Mouse (Mus musculus): Measurements from ENCODE around the gene Manf. TPM values are rescaled to one million over a fixed set of nuclear protein-coding genes. Genes with fewer than 3 reads are reported as not detected.

Manf gene
- total RNA-seq, 2 experiments from 2014 or later: 112 to 146 TPM

DNA sequence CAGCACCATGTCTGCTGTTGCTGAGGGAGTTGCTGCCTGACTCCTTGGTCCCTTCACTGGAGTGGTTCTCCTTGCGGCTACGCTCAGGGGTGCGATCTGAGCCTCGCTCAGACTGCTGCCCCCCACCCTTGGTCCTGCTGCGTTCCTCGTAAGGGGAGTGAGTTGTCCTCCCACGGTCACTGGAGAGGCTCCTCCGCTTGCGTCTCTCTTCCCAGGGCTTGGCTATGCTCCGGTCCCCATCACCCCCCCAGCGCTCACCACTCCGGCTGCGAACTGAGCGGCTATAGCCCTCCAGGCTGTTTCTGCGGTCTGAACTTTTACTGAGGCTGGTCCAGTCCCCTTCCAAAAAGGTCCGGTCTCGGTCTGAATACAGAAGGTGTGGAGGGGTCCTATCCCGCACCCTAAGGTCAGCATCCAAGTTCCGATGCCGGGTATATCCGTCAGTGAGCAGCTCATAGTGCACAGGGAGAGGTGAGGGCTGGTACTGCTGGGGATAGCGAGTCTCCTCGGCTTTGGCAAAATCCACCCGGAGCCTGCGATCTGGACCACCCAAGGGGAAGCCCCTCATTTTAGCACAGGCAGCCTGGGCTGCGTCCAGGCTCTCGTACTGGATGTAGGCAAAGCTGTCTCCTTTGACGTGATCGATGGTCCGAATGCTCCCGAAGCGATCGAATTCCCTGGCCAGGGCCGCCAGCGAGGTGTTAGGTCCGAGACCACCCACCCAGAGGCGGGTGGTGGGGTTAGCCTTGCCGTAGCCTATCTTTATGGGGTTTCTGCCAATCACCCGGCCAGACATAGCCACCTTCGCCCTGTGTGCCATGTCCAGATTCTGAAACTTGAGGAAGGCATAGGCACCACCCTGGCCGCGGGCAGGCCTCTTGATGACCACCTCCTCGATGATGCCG lies 6.5 kb downstream of the Manf start:
- no peak for DNase-seq (ENCODE audit: extremely low spot score in 1 of 2, low spot score in 1 of 2)

DNA sequence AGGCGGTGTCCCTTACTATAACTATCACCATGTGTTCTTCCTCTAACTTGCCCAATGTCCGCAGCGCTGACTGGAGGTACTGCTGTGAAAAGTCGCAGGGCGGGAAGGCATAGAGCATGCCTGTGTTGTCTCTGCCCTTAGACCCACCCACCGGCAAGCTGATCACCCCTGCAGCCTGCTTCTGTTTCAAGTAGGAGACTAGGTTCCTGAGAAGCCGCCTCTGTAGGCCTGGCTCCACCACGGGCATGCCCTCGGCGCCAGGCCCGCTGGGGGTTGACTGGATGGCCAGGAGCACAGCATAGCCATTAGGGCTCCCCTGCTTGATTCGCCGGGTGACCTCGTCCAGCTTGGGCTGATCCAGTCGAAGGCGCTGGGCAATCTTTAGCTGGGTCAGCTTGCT lies 7.5 kb downstream of the Manf start:
- DNase-seq (ENCODE audit: extremely low spot score in 1 of 2, low spot score in 1 of 2): no peak

DNA sequence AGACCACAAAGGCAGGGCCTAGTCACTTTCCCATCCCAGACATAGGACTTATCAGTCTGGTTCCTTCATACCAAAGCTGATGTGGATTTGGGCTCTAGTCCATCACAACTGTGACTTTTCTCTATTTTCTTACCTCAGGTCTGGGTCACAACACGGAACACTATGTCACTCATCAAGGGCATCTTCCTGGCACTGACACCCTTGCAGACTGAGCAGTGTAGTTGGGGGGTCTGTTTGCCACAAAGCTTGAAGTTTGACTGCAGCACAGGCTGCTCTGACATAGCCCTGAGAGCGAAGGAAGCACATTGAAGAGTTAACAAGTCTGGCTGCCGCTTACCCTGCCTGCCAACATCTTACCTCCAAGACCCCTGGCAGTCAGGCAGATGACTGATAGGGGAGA lies 8.7 kb downstream of the Manf start:
- no peak for DNase-seq (ENCODE audit: extremely low spot score in 1 of 2, low spot score in 1 of 2)

DNA sequence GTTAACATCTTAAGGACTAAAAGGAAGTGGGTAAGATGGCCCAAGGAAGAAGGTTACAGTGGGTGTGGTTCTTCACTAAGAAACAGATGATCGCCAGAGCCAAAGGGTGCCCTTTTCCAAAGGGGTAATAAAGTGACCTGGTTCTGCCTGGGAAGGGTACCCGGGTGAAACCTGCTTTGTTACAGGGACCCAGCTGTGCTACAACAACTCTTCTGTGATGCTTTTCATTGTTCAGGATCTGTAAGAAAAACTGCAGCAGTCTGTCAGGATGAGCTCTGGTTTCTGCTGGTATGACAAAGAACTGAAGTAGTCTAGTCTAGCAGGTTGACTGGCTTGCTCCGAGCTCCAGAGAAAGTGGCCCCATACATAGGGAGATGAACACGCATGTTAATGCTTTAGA lies 9.6 kb downstream of the Manf start:
- DNase-seq (ENCODE audit: extremely low spot score in 1 of 2, low spot score in 1 of 2): no peak

DNA sequence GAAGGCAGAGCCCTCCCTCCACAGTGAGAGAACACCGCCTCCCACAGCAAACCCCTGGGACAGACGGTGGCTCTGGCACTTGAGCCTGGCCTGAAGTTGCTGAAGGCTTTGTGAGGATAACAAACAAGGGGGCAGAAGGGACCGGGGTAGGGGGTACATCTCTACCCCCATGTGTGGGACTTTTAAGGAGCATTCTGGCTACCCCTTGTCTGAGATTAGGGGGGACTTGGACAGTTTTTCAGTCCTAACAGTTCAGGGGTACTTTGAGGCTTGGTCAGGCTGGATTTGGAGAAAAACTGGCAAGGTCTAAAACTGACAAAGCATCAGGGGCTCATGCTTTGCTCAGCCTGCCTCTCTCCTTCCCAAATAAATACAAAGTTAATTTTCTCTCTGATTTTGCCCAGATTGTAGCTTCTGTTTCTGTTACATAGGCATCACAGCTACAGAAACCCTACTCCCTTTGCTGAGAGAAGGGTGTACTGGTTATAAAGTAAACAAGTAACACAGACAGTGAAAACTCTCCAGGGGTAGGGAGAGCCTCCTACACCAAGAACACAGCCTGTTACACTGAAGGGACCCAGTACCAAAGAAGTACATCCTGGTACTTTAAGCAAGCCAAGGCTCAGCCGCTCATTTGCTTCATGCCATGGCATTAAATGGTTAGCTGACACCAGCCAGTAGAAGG lies 10.6 kb downstream of the Manf start:
- no peak for DNase-seq (ENCODE audit: extremely low spot score in 1 of 2, low spot score in 1 of 2)

DNA sequence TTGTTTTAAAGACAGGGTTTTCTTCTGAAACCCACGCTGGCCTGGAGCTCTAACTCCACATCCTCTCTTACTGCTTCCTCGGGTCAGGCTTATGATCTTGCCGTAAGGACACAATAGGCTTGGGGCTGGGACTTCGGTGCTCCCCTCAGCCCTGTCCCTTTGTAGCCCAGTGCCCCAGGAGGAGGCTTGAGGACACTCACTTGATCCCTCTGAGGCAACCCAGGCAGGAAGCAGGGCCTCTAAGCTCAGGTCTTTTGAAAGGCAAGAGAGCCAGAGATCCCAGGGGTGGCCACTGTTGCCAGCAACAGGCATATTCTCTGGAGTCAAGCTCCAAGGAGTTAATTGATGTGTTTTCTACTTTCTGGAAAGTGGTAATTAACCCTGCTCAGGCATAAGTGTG lies 12.3 kb downstream of the Manf start:
- no peak for DNase-seq (ENCODE audit: extremely low spot score in 1 of 2, low spot score in 1 of 2)

DNA sequence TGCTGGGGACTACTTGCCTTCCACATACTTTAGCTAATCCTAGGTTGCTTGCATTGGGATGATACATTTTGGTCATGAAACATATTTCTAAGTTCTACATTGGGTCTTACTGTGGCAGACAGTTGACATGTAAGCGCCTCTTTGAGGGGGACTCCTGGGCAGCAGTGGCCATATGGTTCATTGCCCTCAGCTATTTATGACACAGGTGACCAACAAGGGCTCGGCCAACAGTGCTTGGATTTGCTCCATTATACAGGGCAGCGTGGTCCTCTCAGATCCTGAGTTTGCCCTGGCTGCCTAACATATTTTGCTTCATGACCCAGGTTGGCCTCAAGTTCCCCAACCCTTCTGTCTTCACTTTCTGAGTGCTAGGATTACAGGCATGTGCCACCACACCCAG lies 15.1 kb downstream of the Manf start:
- no peak for DNase-seq (ENCODE audit: extremely low spot score in 1 of 2, low spot score in 1 of 2)

DNA sequence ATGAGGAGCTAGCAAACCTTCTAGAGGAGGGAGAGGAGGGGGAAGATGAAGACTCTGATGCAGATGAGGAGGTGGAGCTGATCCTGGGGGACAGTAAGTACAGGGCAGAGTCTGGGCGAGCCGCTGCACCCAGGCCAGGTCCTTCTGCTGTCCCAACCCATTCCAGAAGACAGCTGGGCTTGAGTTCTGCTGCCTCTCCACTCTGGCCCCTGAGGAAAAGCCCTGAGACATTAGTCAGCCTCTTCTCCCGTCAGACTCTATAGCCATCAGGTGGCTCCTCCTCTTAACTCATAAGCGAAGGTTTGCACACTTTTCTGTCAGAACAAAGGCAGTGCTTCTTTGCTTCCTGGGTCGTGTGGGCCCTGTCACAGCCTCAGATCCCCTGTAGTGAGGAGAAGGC lies 17.6 kb downstream of the Manf start:
- DNase-seq (ENCODE audit: extremely low spot score in 1 of 2, low spot score in 1 of 2): no peak

DNA sequence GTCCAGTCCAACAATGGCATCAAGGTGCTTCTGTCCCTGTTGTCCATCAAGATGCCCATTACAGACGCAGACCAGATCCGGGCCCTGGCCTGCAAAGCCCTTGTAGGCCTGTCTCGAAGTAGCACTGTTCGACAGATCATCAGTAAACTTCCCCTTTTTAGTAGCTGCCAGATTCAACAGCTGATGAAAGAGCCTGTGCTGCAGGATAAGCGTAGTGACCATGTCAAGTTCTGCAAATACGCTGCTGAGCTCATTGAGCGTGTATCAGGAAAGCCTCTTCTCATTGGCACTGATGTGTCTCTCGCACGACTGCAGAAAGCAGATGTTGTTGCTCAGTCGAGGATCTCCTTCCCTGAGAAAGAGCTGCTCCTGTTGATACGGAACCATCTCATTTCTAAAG lies 33.7 kb downstream of the Manf start:
- DNase-seq (ENCODE audit: extremely low spot score in 1 of 2, low spot score in 1 of 2): no peak

DNA sequence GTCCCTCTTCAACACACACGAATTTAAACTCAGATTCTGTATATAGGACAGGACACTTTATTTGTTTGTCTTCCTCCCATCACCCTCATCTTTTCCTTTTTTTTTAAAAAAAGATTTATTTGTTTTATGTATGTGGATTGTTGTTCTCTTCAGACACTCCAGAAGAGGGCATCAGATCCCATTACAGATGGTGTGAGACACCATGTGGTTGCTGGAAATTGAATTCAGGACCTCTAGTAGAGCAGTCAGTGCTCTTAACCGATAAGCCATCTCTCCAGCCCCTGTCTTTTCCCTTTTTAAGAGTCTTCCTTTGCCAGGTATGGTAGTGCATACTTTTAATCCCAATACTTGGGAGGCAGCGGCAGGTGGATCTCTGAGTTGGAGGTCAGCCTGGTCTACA lies 35.1 kb downstream of the Manf start:
- DNase-seq (ENCODE audit: extremely low spot score in 1 of 2, low spot score in 1 of 2): no peak

DNA sequence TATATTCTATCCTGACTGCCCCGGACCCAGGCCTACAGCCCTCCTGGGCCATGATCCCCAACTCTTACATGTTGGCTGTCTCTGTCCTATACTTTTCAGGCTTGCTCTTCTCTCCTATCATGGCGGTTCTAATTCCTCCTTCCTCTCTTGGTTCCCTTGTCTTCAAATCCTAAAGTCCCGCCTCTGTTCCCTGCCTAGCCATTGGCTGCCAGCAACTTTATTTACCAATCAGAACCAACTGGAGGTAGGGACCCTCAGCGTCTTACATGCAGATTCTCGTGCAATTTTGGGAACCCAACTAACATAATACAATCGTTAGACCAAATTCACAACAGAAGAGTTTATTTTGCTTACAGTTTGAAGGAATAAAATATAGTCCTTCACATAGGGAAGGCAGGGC lies 49.0 kb downstream of the Manf start:
- no peak for DNase-seq (ENCODE audit: extremely low spot score in 1 of 2, low spot score in 1 of 2)

DNA sequence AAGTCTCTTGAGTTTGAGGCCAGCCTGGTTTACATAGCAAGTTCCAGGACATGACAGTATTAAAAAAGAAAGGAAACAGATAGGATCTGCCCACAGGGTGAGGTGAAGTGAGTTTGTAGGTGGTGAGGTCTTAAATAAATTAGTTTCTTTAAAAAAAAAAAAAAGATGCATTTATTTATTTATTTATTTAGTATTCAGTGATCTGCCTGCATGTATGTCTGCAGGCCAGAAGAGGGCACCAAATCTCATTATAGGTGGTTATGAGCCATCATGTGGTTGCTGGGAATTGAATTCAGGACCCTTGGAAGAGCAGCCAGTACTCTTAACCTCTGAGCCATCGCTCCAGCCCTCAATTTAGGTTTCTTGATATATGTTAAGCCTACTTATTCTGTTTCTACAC lies 51.2 kb downstream of the Manf start:
- DNase-seq (ENCODE audit: extremely low spot score in 1 of 2, low spot score in 1 of 2): no peak

DNA sequence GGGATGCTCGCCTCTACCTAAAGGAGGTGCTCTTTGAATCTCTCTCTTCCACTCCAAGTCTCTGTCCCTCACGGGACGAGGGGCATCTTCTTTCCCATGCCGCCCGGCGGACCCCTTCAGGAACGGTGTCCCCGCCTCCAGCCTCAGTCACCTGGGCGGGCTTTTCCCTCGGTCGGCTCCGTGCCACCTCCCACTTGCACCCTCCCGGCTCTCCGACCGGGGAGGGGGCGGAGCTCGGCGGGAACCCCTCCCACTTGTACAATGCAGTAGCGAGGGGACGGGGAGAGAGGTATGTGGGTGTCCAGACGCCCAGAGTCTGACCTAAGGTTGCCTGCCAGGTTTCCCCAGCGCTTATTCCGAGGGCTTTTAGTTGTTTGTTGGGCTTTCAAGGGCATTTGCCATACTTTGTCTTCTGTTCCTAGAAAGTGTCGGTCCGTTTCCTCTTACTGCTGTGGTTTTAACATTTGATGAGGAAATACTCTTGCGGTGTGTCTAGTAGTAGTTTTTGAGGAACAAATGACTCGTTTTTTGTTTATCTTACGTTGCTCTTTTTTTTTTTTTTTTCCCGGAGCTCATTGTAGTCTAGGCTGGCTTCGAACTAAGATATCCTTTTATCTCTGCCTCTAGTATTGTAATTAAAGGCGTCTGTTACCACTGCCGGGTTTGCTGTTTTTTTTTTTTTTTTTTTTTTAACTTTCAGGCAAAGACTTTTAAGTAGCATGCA lies 69.2 kb downstream of the Manf start:
- peak; percentile 54 to 58 for DNase-seq (ENCODE audit: extremely low spot score in 1 of 2, low spot score in 1 of 2)

DNA sequence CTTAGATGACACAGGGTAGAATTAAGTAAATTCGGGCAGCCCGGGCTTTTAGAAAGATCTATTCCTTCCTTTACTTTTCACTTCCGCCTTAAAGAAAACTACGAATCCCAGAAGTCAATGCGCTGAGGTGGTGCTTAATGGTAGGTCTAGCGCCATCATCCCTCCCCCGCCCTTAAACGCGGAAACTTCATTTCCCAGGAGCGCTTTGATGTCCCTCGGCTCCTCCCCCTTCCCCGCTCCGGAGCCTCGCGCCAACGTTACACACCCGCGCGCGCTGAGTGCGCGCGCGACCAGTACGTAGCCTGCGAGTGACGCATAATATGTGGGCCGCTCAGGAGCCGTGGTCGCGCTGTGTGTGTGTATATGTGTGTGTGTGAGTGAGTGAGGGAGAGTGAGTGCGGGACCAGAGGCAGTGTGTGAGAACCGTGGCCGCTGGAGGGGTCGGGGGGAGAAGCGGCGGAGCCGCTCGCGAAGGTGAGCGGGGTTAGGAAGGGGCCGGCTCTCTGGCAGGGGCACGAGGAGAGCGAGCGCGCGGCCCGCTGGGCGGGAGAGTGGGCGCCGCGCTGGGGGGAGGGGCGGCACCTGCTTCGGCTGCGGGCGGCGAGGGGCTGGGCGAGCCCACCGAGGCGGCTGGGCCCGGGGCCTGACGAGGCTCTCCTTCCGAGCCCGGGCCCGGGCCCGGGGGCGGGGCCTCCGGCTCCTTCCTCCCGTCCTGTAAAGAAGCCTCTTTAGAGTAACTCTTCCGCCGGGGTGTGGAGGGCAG lies 70.0 kb downstream of the Manf start, which contains the start of gene Dcaf1:
Gene Dcaf1, plus strand, starts transcription at position 257 of the 763 bp plus-strand sequence.
- peak; percentile 72 to 75 for DNase-seq (ENCODE audit: extremely low spot score in 1 of 2, low spot score in 1 of 2)

DNA sequence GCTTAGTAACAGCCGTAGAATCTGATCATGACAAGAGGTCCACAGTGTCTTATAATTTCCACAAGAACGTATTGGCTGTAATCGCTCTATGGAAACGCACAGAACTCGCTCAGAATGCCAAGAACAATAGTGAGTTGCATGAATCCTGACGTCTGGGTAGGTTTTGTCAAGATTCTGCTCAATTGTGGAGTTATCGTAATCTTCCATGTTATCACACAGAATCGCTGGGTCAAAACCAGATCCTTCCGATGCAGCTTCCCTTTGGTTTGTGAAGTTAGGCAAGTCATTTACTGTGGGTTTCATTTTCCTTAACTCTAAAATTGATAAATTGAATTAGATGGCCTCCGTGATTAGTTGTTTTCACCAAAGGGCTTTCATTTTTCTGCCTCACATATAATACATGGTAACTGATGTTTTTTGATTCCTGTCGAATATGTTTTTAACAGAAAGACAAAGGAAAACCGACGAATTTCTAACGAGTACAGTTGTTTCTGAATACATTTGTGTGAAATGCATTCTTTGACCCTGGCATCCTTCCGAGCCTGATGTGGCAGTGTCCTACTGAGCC lies 70.6 kb downstream of the Manf start:
- DNase-seq (ENCODE audit: extremely low spot score in 1 of 2, low spot score in 1 of 2): no peak

DNA sequence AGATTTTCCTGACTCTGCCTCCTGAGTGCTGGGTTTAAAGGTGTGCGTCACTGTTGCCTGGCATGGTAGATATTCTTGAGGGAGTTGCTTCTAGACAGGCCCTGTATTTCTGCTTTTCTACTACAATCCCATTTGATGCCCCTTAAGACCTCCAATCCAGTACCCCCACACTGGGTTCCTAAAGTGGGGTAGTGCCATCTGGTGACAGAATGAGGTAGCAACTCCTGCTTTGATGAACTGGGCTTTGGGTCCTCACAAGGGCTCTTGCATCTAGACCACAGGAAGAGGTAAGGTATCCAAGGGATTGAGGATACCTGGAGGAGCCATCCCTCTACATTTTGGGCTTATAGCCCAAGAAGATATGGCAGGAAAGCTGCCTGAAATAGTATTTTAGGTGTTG lies 72.6 kb downstream of the Manf start:
- DNase-seq (ENCODE audit: extremely low spot score in 1 of 2, low spot score in 1 of 2): peak in 1 of 2 experiments; percentile 7

DNA sequence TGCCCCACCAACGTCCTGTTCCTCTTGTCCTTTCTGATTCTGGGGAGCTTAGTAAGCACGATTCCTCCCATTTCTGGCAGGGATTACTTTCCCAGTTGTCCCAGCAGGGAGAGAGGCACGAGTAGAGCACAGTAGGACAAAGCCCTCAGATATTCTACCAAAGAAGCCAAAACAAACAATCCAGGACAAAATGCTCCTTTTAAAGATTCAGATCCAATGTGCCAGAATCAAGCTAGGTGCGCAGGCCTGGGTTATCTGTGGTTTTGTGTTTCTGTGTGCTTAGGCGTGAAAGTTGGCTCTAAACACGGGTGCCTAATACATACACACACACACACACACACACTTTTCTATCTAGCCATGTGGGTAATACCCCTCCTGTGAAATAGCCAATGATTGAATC lies 73.6 kb downstream of the Manf start:
- DNase-seq (ENCODE audit: extremely low spot score in 1 of 2, low spot score in 1 of 2): no peak

DNA sequence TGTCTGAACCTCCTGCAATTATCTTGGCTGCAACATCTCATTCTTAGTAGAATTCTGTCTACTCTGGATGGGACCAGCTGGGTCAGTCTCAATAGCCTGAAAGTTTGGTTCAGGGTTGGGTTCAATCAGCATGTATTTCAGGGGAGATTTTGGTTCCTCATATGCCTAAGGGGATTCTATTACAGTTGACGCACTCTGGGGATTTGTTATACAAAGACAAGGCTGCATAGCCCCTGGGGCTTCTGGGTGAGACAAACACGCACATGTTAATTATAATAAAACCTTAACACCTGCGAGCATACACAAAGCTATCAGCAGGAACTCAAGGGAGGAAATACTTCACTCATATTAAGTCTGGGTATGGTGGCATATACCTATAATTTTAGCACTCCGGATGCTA lies 85.3 kb downstream of the Manf start:
- DNase-seq (ENCODE audit: extremely low spot score in 1 of 2, low spot score in 1 of 2): no peak

DNA sequence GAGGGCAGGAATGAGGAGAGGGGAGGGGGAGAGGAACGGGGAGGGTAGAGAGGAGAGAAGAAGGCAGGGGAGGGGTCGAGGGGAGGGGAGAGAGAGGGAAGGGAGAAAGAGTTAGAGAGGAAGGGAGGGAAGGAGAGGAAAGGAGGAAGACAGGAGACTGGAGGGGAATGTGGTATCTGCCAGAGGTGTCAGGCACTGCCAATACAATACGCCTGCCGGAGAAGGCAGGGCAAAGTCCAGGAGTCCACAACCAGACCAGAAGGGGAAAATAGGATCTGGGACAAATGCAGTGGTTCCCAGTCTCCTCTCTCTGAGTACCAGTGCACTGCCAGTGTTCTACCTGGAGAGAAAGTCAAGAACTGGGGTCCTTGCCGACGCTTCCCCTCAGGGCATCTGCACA lies 100.9 kb downstream of the Manf start:
- no peak for DNase-seq (ENCODE audit: extremely low spot score in 1 of 2, low spot score in 1 of 2)

DNA sequence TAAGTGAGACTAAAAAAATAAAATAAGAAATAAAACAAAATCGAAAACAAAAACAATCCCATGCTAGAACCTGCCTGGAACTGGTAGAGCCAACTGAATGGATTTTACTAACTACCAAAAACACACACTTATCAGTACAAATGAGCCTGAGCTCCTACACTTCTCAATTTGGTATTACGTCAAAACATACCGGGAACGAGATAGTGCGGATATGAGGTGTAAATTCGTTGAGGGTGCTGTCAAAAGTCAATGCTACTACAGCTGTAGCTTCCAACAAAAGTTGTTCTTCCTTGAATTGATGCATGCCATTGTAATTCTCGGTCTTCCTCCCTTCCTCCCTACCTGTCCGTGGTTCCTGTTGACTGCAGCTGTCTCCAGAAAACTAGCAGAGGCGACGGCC lies 102.4 kb downstream of the Manf start:
- DNase-seq (ENCODE audit: extremely low spot score in 1 of 2, low spot score in 1 of 2): no peak

Measured in layer of hippocampus, postnatal 25 days (tissue).